Mouse (Mus musculus) heart, embryonic 15.5 days (tissue): ENCODE measurements around the gene Adss. TPM values are rescaled to one million over a fixed set of nuclear protein-coding genes. Genes with fewer than 3 reads are reported as not detected.

Experiments used
- ATAC-seq: fragments of 200-750 bp; cut with Nextera tagmentation; replicated peaks from 2 replicates; pipeline ENCODE4 v1.8.0; 2017; ENCODE audit warnings: low read depth, moderate TSS enrichment; ENCODE audit not compliant: insufficient number of reproducible peaks, insufficient read depth, low FRiP score
- H3K27ac ChIP-seq: fragments of 300-500 bp; sonication (generic); 2 replicates; pipeline ENCODE4 v1.5.1; 2015; ENCODE audit warnings: mild to moderate bottlenecking, inconsistent platforms
- H3K27me3 ChIP-seq: fragments of 300-500 bp; sonication (generic); 2 replicates; pipeline ENCODE4 v1.6.1; 2015; ENCODE audit warnings: inconsistent platforms
- H3K36me3 ChIP-seq: fragments of 300-500 bp; sonication (generic); 2 replicates; pipeline ENCODE4 v1.6.1; 2015; ENCODE audit warnings: mild to moderate bottlenecking, inconsistent platforms
- H3K4me1 ChIP-seq: fragments of 300-500 bp; sonication (generic); replicated peaks from 2 replicates; pipeline ENCODE4 v1.6.1; 2015; ENCODE audit warnings: inconsistent platforms
- H3K4me2 ChIP-seq: fragments of 300-500 bp; sonication (generic); 2 replicates; pipeline ENCODE4 v1.6.1; 2015; ENCODE audit warnings: inconsistent platforms, mild to moderate bottlenecking, moderate library complexity
- H3K4me3 ChIP-seq: fragments of 300-500 bp; sonication (generic); 2 replicates; pipeline ENCODE4 v1.5.1; 2015; ENCODE audit warnings: mild to moderate bottlenecking, inconsistent platforms
- H3K9ac ChIP-seq: fragments of 300-500 bp; sonication (generic); 2 replicates; pipeline ENCODE4 v1.6.1; 2015; ENCODE audit warnings: mild to moderate bottlenecking, inconsistent platforms
- H3K9me3 ChIP-seq: fragments of 300-500 bp; sonication (generic); replicated peaks from 2 replicates; pipeline ENCODE4 v1.6.1; 2016; ENCODE audit warnings: inconsistent platforms
- WGBS: fragments of 180-500 bp; shearing (Covaris S2); methylation state at CpG from one replicate; pipeline ENCODE4 v1.1.7; 2015; ENCODE audit warnings: mixed read lengths; 5-methylcytosine and 5-hydroxymethylcytosine counted together
- polyA plus RNA-seq: library from polyadenylated mRNA; unstranded; fragments of >200 nt; fragmentation: Nextera tagmentation; extraction: Ambion mirVana; gene quantifications from 2 replicates; pipeline ENCODE4 v1.2.1, GENCODE M21; 2015

The Adss gene
- polyA plus RNA-seq, 1 experiment from 2014 or later = 19.3 TPM

DNA sequence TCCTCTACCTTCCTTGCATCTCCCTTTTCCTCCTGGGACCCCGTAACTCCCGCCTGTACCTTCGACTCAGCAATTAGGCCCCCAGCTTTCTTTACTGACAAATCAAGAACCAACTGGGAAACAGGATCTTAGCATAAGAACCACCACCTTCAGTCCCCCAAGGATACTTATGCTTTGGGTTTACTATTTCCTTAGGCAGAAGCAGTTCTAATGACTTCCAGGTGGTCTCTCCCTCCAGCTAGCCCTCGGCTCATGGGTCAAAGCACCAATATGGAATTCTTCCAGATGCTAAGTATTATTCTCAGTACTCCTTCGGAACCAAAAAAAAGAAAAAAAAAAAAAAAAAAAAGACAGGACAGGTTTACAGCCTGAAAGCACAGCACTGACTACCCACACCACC, 39.1 kb downstream of the Adss start:
- H3K36me3 ChIP-seq = peaks cover 4% of the 10 kb centered on the region; the same call in 1 of the 2 replicates
- H3K4me2 ChIP-seq = no peak overlapping the region
- WGBS = 82% methylated on average over 5 of the region's 5 CpGs
- no peaks in the 10 kb centered on the region for H3K9me3 ChIP-seq
- no peak overlapping the region for H3K9ac ChIP-seq
- H3K4me1 ChIP-seq = no peaks in the 10 kb centered on the region
- H3K27ac ChIP-seq = no peak overlapping the region
- ATAC-seq = no peak
- H3K27me3 ChIP-seq = no peaks in the 10 kb centered on the region
- H3K4me3 ChIP-seq = no peak overlapping the region

DNA sequence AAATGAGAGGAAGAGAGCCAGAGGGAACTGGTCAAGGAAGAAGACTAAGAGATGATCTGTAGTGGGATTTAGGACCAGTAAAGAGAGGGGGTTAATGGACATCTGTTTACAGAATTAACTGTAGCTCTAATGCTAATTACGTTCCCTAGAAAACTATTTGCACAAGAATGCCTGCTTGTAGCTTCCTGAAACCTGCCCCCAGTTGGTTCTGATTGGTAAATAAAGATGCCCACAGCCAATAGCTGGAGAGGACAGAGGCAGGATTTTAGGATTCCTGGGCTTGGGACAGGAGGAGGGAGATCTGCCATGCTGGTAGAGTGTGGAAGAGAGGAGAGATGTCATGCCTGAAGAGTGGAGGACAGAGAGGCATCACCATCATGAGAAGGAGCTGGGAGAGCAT, 42.8 kb downstream of the Adss start:
- H3K4me2 ChIP-seq = no peak overlapping the region
- no peaks in the 10 kb centered on the region for H3K27me3 ChIP-seq
- 70% methylated on average over 1 of the region's 1 CpGs for WGBS
- no peaks in the 10 kb centered on the region for H3K36me3 ChIP-seq
- no peak overlapping the region for H3K27ac ChIP-seq
- no peaks in the 10 kb centered on the region for H3K4me1 ChIP-seq
- no peak overlapping the region for H3K4me3 ChIP-seq
- no peak for ATAC-seq
- peaks cover 20% of the 10 kb centered on the region; the same call in 1 of the 2 replicates for H3K9me3 ChIP-seq
- H3K9ac ChIP-seq = no peak overlapping the region

DNA sequence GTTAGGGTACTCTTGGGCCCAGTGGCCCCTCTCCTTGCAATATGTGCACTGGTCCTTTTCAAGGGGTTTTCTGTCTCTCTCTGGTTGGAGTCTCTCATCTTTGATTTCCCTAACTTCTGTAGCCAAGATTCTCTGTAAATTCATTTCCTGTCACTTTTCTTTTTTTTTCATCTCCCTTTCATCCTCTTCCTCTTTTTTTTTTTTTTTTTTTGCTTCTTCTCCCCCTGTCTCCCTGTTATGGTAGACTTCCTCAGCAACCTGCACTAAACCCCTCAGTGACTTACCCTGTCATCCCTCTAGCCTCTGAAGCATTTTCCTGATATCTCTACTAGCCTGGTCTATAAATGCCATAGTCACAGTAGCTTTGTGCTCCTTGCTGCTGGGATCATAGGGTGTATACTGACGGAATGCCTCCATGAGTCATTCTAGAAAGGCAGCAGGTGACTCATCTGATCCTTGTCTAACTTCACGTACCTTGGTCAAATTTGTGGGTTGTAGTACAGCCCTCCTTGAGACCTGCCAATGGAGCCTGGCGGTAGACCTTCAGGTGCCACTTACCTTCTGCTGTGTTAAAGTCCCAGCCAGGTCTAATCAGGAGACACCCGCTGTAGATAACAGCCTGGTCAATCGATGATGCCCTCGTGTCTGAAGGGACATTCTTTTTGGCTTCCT, 48.3 kb downstream of the Adss start:
- H3K9me3 ChIP-seq = peaks cover 20% of the 10 kb centered on the region; the same call in 1 of the 2 replicates
- H3K27me3 ChIP-seq = no peaks in the 10 kb centered on the region
- H3K4me1 ChIP-seq = no peaks in the 10 kb centered on the region
- H3K9ac ChIP-seq = no peak overlapping the region
- H3K4me3 ChIP-seq = no peak overlapping the region
- no peak overlapping the region for H3K27ac ChIP-seq
- no peak overlapping the region for H3K4me2 ChIP-seq
- H3K36me3 ChIP-seq = no peaks in the 10 kb centered on the region
- 88% methylated on average over 6 of the region's 6 CpGs for WGBS
- ATAC-seq = no peak

DNA sequence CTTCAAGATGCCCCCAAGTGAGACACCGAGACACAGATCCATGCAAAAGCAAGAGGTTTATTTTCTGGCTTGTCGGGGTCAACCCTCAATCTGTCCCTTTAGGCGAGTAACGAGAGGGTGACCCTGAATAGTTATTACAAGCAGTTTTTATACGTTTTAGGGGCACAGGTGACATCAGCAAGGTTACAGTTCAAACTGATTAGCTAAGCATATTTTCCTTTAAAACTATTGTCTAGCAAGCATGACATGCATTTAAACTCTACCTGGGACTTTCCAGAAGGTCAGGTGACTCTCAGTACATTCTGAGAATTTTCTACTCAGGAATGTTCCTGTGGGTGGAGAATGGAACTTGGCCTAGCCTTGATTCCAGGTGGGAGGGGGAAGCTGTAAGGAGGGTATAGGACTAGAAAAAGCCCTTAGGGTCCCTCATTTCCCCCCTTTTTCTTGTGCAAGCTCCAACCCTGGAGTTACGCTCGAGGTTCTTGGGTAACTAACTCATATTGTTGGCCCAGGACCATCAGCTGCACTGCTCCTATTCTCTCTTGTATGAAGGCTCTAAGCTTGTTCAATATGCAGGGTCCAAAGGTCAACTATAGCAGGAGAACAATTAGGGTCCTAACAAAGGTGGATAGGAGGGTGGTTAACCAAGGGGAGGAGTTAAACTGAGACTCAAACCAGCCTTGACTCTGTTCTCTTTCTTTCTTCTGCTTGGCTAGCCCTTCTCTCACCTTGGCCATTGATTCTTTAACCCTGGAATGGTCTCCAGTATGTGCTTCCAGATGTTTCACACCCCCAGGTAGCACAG, 51.6 kb downstream of the Adss start:
- no peaks in the 10 kb centered on the region for H3K27me3 ChIP-seq
- no peaks in the 10 kb centered on the region for H3K36me3 ChIP-seq
- no peak overlapping the region for H3K4me2 ChIP-seq
- H3K4me3 ChIP-seq = no peak overlapping the region
- no peaks in the 10 kb centered on the region for H3K4me1 ChIP-seq
- H3K9ac ChIP-seq = no peak overlapping the region
- H3K9me3 ChIP-seq = peaks cover 9% of the 10 kb centered on the region; the same call in 1 of the 2 replicates
- WGBS = 81% methylated on average over 7 of the region's 7 CpGs
- no peak overlapping the region for H3K27ac ChIP-seq
- no peak for ATAC-seq

DNA sequence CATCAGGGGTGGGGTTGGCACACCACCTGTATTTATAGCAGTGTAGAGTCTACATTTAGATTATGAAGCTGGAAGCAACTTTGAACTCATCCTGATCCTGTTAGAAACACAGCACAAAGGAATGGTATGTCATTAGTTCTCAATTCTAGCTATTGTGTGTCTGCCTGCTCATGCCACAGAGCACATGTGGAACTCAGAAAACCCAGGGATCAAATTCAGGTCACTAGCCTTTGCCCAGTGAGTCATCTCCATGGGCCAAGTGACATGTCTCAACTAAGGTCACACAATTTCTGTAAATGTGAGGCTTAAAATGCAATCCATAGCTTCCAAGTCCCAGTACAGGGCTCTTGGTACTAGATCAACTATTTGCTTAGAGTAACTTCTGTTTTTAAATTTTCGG, 54.2 kb downstream of the Adss start:
- Histone ChIP-seq H3K36me3 (no peaks in the 10 kb centered on the region), H3K9me3 (no peaks in the 10 kb centered on the region), H3K27me3 (no peaks in the 10 kb centered on the region), H3K4me2 (no peak overlapping the region), H3K4me3 (no peak overlapping the region), H3K9ac (no peak overlapping the region), H3K27ac (no peak overlapping the region), H3K4me1 (no peaks in the 10 kb centered on the region)
- 73% methylated on average over 1 of the region's 1 CpGs for WGBS
- ATAC-seq = no peak

DNA sequence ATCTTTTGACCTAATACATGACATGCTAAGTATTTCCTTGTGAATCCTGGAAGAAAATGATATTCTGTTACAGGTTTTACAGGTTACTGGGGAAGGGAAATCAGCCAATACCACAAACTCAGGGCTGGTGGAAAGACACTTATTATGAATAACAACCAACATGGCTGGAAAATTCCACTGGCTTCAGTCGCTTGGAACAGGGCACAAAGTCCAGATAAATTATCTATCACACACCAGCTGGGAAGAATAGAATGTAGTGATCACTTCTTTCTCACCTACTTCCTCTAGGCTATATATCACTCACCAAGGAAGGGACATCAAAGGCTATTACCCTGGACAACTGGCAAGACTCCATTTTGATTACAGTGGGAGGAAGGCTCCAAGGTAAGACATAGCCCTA, 55.6 kb downstream of the Adss start:
- H3K27ac ChIP-seq = no peak overlapping the region
- no peak overlapping the region for H3K4me2 ChIP-seq
- no peak for ATAC-seq

DNA sequence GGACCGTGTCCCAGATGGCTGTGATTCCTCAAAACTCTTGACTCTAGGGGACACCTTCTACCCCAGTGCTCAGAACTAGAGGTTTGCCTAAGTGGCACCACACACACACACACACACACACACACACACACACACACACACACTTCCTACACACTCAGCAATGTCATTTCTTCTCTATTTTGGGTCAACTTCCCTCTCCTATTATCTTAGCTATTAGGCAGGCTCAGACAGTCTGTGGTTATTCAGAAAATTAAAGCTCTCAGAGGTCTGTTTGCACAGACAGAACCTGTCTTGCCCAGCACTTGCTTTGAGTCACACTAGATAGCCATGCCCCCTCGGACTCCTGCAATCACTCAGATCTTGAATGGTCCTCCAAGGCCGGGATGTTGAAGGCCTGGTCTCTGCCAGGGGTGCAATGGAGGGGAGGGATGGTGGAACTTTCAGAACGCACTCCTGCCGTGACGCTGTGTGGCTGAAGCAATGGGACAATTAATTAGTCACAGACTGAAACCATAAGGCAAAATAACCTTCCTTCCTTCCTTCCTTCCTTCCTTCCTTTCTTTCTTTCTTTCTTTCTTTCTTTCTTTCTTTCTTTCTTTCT, 58.7 kb downstream of the Adss start:
- no peak for ATAC-seq
- no peaks in the 10 kb centered on the region for H3K4me1 ChIP-seq
- H3K9me3 ChIP-seq = no peaks in the 10 kb centered on the region
- H3K4me2 ChIP-seq = no peak overlapping the region
- H3K27ac ChIP-seq = no peak overlapping the region
- 47% methylated on average over 6 of the region's 6 CpGs for WGBS
- H3K36me3 ChIP-seq = no peaks in the 10 kb centered on the region
- H3K27me3 ChIP-seq = no peaks in the 10 kb centered on the region
- no peak overlapping the region for H3K4me3 ChIP-seq
- no peak overlapping the region for H3K9ac ChIP-seq

More for the DNA sequence above, 55.6 kb downstream of the Adss start:
- Histone ChIP-seq H3K36me3 (no peaks in the 10 kb centered on the region), H3K9ac (no peak overlapping the region), H3K27me3 (no peaks in the 10 kb centered on the region), H3K4me3 (no peak overlapping the region), H3K9me3 (no peaks in the 10 kb centered on the region), H3K4me1 (no peaks in the 10 kb centered on the region)
- WGBS = 55% methylated on average over 1 of the region's 1 CpGs

DNA sequence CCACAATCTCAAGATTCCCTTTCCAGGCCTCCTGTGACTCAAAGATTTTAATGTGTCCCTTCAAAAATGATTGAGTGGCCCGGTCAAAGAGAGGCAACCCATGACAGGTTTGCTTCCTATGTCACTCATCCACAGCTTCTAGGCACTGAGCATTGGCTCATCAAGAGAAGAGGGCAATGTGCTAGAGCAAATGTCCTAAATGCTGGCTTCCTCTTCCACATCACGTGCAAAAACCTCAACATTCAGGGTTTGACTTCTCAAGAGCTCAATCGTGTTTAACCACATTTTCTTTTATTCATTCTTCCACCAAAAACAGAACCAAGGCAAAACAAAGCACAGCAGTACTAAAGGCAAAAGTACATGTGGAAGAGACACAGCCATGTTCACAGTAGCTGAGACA, 64.3 kb downstream of the Adss start:
- Histone ChIP-seq H3K36me3 (no peaks in the 10 kb centered on the region), H3K27ac (no peak overlapping the region), H3K4me2 (no peak overlapping the region), H3K9ac (no peak overlapping the region), H3K9me3 (no peaks in the 10 kb centered on the region), H3K27me3 (no peaks in the 10 kb centered on the region), H3K4me3 (no peak overlapping the region), H3K4me1 (no peaks in the 10 kb centered on the region)
- WGBS = 85% methylated on average over 3 of the region's 3 CpGs
- ATAC-seq = no peak

DNA sequence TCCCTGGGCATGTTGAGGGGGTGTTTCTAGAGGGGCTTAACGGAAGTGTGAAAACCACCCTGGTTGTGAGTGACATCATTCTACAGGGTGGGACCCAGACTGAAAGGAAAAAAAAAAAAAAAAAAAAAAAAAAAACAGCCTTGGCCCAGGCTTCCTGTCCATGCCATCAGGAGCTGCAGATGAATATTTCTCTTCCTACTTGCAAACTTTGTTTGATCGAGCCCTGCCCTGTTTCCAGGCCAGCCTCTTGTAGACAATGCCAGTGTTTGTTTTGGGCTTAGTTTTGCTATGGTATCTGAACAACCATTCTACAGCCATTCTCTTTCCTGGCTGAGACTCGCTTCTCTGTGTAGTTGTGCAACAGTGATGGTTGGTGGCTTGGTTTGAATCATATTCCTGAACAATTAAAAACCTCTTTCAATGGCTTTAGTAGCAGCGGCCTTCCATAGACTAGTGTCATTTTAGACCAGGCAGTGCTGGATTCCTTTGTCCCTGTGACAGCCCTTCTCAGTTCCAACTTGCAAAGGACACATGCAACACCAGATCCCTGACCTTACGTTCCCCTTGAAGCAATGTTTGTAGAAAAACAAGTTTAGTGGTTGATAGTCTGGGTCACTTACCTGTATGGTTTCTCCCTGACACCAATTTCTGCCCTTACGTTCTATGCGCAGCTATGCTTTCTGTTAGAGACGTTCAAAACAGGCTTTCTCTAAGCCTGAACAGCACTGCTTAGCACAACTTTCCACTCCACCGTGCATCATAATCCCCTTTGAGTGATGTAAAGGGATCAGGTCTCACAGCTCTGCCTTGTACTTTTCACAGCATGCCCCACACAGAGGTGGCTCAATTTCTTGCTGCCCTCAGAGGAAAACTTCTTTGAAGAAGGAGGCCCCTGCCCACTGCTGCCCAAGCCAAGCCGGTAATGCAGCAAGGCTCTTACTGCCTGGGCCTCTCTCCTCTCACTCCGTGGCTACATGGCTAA, 67.0 kb downstream of the Adss start, which contains the start of gene 1700016C15Rik:
Gene 1700016C15Rik (plus strand): TSS at position 772 of the 982 bp plus-strand sequence.
- no peak within 1 kb of the TSS for H3K27ac ChIP-seq
- no peaks in the 10 kb centered on the region for H3K36me3 ChIP-seq
- H3K4me3 ChIP-seq = no peak within 1 kb of the TSS
- 69% methylated on average over 11 of the region's 11 CpGs for WGBS
- H3K9me3 ChIP-seq = no peaks in the 10 kb centered on the region
- no peaks in the 10 kb centered on the region for H3K4me1 ChIP-seq
- ATAC-seq = no peak
- H3K27me3 ChIP-seq = no peaks in the 10 kb centered on the region
- no peak within 1 kb of the TSS for H3K9ac ChIP-seq
- no peak within 1 kb of the TSS for H3K4me2 ChIP-seq

DNA sequence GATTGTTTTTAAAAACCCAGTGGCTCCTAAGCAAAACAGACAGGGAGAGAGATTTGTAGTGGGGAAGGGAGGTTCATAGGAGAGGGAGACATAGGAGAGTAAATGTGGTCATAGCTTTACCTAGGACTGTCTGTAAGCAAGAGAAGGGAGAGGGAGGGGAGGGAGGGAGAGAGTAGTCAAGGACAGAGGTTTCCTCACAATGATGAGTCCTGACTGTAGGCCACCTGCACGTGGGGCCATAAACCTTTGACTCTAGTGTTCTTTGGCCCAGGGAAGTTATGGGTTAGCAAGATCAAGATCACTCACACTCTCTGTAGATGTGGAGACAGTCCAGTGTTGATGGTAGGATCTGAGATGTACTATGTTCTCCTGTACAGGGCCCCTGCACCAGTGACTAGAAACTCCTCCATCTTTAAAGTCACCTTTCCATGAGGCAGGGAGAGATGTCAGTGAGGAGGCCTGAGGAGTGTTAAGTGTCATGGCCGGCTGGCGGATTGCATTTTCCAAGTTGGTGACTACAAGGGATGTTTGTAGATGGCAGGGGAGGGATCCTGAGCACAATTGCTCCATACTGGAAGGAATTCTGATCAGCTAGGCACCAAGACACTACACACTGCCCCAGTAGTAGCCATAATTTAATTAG, 68.3 kb downstream of the Adss start:
- Histone ChIP-seq H3K36me3 (no peaks in the 10 kb centered on the region), H3K4me1 (no peaks in the 10 kb centered on the region), H3K27me3 (no peaks in the 10 kb centered on the region), H3K9ac (no peak overlapping the region), H3K4me2 (no peak overlapping the region), H3K4me3 (no peak overlapping the region), H3K9me3 (no peaks in the 10 kb centered on the region), H3K27ac (no peak overlapping the region)
- ATAC-seq = no peak
- 90% methylated on average over 3 of the region's 3 CpGs for WGBS
